Mouse (Mus musculus) heart, postnatal 0 days (tissue): ENCODE data around the gene Ado. TPM values are rescaled to one million over a fixed set of nuclear protein-coding genes. Genes with fewer than 3 reads are reported as not detected.

Source experiments
- ATAC-seq: fragments of 200-750 bp; cut with Nextera tagmentation; 2 replicates; pipeline ENCODE4 v1.8.0; 2017; ENCODE audit warnings: low read depth, moderate number of reproducible peaks, moderate library complexity; ENCODE audit not compliant: insufficient read depth
- DNase-seq: peaks from one replicate; pipeline ENCODE4 v3.0.0-alpha.2; 2016; ENCODE audit warnings: low spot score
- H3K27ac ChIP-seq: fragments of 300-500 bp; sonication (generic); 2 replicates; pipeline ENCODE4 v1.5.1; 2014; ENCODE audit warnings: low read depth, mild to moderate bottlenecking
- H3K27me3 ChIP-seq: fragments of 300-500 bp; sonication (generic); 2 replicates; pipeline ENCODE4 v1.6.1; 2014; ENCODE audit warnings: low read length, mixed read lengths; ENCODE audit not compliant: control insufficient read depth, insufficient read depth
- H3K36me3 ChIP-seq: fragments of 300-500 bp; sonication (generic); replicated peaks from 2 replicates; pipeline ENCODE4 v1.6.1; 2014; ENCODE audit warnings: low read length, mixed read lengths; ENCODE audit not compliant: control insufficient read depth, insufficient read depth
- H3K4me1 ChIP-seq: fragments of 300-500 bp; sonication (generic); 2 replicates; pipeline ENCODE4 v1.6.1; 2014; ENCODE audit warnings: antibody characterized with exemption; ENCODE audit not compliant: control insufficient read depth, insufficient read depth
- H3K4me2 ChIP-seq: fragments of 300-500 bp; sonication (generic); 2 replicates; pipeline ENCODE4 v1.6.1; 2014; ENCODE audit warnings: low read depth, mild to moderate bottlenecking, low read length, moderate library complexity
- H3K4me3 ChIP-seq: fragments of 300-500 bp; sonication (generic); 2 replicates; pipeline ENCODE4 v1.5.1; 2014; ENCODE audit warnings: low read depth, low read length
- H3K9ac ChIP-seq: fragments of 300-500 bp; sonication (generic); replicated peaks from 2 replicates; pipeline ENCODE4 v1.6.1; 2014; ENCODE audit warnings: low read depth, low read length, mixed read lengths
- H3K9me3 ChIP-seq: fragments of 300-500 bp; sonication (generic); replicated peaks from 2 replicates; pipeline ENCODE4 v1.6.1; 2016; ENCODE audit warnings: low read length; ENCODE audit not compliant: control insufficient read depth
- CTCF ChIP-seq: IDR thresholded peaks from 2 replicates; pipeline ENCODE4 v1.5.1; 2016; ENCODE audit warnings: antibody characterized with exemption, control low read depth, low read depth
- EP300 ChIP-seq: IDR thresholded peaks from 2 replicates; pipeline ENCODE4 v1.6.1; 2016; ENCODE audit warnings: antibody characterized with exemption, low read depth
- WGBS: fragments of 180-500 bp; shearing (Covaris S2); extraction: QIAGEN DNeasy Blood & Tissue Kit; methylation state at CpG from one replicate; pipeline ENCODE4 v1.1.7; 2014; 5-methylcytosine and 5-hydroxymethylcytosine counted together
- polyA plus RNA-seq: library from polyadenylated mRNA; unstranded; fragments of >200 nt; fragmentation: Nextera tagmentation; extraction: Ambion mirVana; gene quantifications from 2 replicates; pipeline ENCODE4 v1.2.1, GENCODE M21; 2015
- total RNA-seq: library from RNA; depleted of rRNA; stranded (reverse); fragments of >200 nt; gene quantifications from 2 replicates; pipeline ENCODE4 v1.2.3, GENCODE M21; 2014; ENCODE audit warnings: low replicate concordance; rRNA removed

The Ado gene
- total RNA-seq: 28.9 and 33.4 TPM in 2 replicates
- polyA plus RNA-seq: 29.9 and 30.6 TPM in 2 replicates

GRCm38 (mm10) chr10:67548877-67549731, at the start of gene Ado:
Gene Ado (minus strand): TSS chr10:67548955.
- peaks cover 16% of the 10 kb centered on the region for H3K36me3 ChIP-seq
- under 1% methylated on average over 66 of the region's 79 CpGs for WGBS
- peaks cover 11% of the 10 kb centered on the region; the same call in 1 of the 2 replicates for H3K4me1 ChIP-seq
- H3K9ac ChIP-seq: peak within 1 kb of the TSS; percentile 93
- DNase-seq: peak; percentile 87
- ATAC-seq: peak; percentile 92
- TF ChIP-seq EP300 (peak; percentile 71; the same call in 1 of the 2 replicates), CTCF (no peak; the same call in 1 of the 2 replicates)
- no peaks in the 10 kb centered on the region for H3K27me3 ChIP-seq
- H3K27ac ChIP-seq: peak within 1 kb of the TSS; percentile 93
- no peaks in the 10 kb centered on the region for H3K9me3 ChIP-seq
- H3K4me3 ChIP-seq: peak within 1 kb of the TSS; percentile 93
- peak within 1 kb of the TSS; percentile 97 for H3K4me2 ChIP-seq

DNA sequence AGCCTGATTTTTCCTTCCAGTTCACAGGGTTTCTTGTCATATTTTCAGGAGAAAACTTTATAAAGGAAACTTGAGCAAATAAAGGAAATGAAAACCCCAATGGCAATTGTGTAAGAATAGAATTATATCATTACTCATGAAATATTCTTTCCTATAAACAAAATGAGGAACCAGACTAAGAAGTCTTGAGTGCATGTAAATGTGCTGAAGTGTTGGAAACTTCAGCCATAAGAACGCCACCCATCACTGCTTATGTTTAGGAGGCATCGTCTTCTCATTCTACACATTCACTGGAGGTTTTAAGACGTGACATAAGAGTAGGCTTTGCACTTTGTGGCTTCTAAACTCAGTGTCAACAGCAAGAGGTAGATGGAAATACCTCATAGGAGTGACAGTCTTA, 46.5 kb upstream of the Ado start:
- no peak for ATAC-seq
- 77% methylated on average over 3 of the region's 3 CpGs for WGBS
- Histone ChIP-seq H3K9me3 (no peaks in the 10 kb centered on the region), H3K4me1 (no peaks in the 10 kb centered on the region), H3K9ac (no peak overlapping the region), H3K4me2 (no peak overlapping the region), H3K27me3 (no peaks in the 10 kb centered on the region), H3K27ac (no peak overlapping the region), H3K36me3 (no peaks in the 10 kb centered on the region), H3K4me3 (no peak overlapping the region)
- no peak for DNase-seq
- TF ChIP-seq EP300 (no peak), CTCF (no peak)

DNA sequence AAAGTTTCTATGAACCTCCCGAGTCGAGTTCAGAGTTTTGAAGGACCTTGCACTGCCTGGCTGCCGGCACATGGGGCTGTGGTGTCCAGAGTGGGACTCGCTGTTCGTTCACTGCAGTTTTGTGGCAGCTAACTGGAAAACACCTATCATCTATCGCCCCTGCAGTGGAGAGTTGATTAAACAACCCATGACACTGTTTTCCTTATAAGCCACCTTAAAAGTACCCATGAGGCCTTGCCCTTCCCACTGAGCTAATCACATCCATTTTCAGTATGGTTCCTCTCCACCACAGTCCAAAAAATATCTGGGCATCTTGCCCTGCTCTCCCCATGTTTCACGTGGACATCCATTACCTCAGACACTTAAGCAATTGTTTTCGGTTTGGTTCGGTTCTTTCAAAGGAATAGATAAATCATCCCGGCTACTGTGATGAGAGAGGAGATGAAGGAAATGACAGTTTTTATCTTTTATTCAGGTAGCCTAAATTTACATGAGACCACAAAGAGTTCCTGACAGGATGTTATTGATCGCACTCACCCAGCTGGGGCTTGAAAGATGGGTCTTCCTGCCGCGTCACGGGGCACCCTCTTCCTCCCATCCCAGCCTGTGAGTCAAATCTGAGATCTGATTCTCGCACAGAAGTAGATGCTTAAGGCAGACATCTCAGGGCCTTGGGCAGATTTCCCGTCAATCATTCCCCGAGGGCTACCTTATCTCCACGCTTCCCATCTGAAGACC, 37.3 kb upstream of the Ado start:
- WGBS: 82% methylated on average over 18 of the region's 18 CpGs
- DNase-seq (no peak), ATAC-seq (no peak)
- Histone ChIP-seq H3K4me2 (no peak overlapping the region), H3K9me3 (no peaks in the 10 kb centered on the region), H3K4me1 (no peaks in the 10 kb centered on the region), H3K27me3 (no peaks in the 10 kb centered on the region), H3K36me3 (no peaks in the 10 kb centered on the region), H3K9ac (no peak overlapping the region), H3K27ac (no peak overlapping the region), H3K4me3 (no peak overlapping the region)
- TF ChIP-seq CTCF: no peak
- TF ChIP-seq EP300: no peak

DNA sequence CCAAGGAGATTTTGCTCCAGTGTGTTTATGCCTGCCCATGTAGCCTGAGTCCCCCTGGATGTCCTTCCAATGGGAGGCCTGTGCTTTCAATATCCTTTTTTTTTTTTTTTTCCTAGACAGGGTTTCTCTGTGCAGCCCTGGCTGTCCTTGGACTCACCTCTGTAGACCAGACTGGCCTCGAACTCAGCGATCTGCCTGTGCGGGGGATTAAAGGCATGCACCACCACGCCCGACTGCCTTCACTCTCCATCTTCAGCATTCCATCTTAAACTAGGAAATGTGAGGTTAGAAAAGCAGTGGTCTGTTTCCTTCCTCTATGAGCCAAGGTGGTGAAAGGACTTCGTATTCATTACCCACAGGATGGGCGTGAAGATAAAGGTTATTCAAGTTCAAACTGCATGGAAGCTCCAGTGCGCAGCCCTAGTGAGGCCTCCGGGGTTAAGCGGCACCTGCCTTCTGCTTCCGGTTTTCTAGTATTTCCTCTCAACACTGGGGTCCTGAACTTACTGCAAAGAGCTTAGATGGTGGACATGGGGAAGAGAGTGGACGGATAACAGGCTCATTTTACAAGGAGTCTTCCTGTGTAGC, 33.0 kb upstream of the Ado start:
- H3K4me2 ChIP-seq: no peak overlapping the region
- WGBS: 58% methylated on average over 12 of the region's 12 CpGs

DNA sequence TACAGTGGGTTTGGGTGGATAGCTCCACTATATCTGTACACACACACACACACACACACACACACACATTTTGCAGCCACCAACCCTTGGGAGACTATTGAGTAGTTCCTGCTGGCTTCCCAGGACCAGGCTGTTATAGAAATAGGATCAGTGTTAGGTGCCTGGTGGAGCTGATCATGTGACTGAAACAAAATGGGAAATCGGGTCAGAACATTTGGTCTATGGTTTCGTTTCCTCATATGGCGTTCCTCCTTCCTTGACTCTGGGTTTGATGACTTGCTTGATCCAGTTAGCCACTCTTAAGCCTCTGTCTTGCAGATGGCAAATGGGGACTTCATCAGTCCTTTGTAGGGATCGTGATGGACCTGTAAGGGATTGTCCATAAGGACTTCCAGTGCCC, 31.1 kb upstream of the Ado start:
- ATAC-seq: no peak
- WGBS: 92% methylated on average over 4 of the region's 4 CpGs
- no peak for DNase-seq
- H3K27me3 ChIP-seq: no peaks in the 10 kb centered on the region
- H3K9me3 ChIP-seq: no peaks in the 10 kb centered on the region
- H3K27ac ChIP-seq: no peak overlapping the region
- no peaks in the 10 kb centered on the region for H3K36me3 ChIP-seq
- no peak overlapping the region for H3K4me2 ChIP-seq
- no peak overlapping the region for H3K4me3 ChIP-seq
- H3K4me1 ChIP-seq: no peaks in the 10 kb centered on the region
- TF ChIP-seq CTCF (no peak), EP300 (no peak)
- no peak overlapping the region for H3K9ac ChIP-seq

More for the DNA sequence above, 33.0 kb upstream of the Ado start:
- TF ChIP-seq EP300 (no peak), CTCF (no peak)
- Histone ChIP-seq H3K4me1 (no peaks in the 10 kb centered on the region), H3K27ac (no peak overlapping the region), H3K27me3 (no peaks in the 10 kb centered on the region), H3K9ac (no peak overlapping the region), H3K36me3 (no peaks in the 10 kb centered on the region), H3K4me3 (no peak overlapping the region), H3K9me3 (no peaks in the 10 kb centered on the region)
- no peak for ATAC-seq
- DNase-seq: no peak
